Mouse (Mus musculus): ENCODE measurements around the gene Ccnb2.

GRCm38 (mm10) chr9:70421257-70422056 lies at the start of gene Ccnb2:
- TF ChIP-seq POLR2A (IDR thresholded peaks at IDR 0.05; ENCODE audit: low read depth, low read length) (no peak), CTCF (IDR thresholded peaks at IDR 0.05; ENCODE audit: extremely low read depth, insufficient read depth, insufficient read length, insufficient replicate concordance) (no peak)
